Mouse (Mus musculus): ENCODE measurements around the gene Runx1. TPM values are rescaled to one million over a fixed set of nuclear protein-coding genes. Genes with fewer than 3 reads are reported as not detected.

The Runx1 gene
- polyA plus RNA-seq, 1 experiment, result 38.8 TPM

DNA sequence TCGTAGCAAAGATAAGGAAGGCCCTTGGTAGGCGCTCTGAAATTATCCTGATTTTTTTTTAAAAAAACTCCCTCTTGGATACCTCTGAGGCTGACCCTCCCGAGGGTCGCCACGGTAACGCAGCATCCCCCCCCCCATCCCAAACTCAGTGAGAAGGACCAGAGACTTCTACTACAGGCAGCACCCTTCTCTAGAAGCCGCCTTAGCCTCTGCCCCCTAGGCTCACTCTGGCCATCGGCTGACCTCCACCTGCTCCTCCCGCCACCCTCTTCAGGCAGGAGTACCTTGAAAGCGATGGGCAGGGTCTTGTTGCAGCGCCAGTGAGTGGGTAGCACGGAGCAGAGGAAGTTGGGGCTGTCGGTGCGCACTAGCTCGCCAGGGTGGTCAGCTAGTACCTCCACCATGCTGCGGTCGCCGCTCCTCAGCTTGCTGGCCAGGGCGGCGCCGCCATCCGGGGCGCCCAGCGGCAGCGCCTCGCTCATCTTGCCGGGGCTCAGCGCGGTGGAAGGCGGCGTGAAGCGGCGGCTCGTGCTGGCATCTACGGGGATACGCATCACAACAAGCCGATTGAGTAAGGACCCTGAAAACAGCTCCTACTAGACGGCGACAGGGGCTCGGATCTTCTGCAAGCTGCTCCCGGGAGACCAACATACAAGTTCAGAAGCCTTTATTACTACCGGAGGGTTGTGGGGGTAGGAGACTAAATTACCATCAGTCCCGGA, 130.6 kb downstream of the Runx1 start:
- peak overlapping the region; percentile 97 for H3K4me3 ChIP-seq
- peak overlapping the region; percentile 70 for H3K4me2 ChIP-seq (ENCODE audit: low read depth)
- TF ChIP-seq MAX (IDR thresholded peaks at IDR 0.05; ENCODE audit: low read depth), result no peak
- TF ChIP-seq MYOD1 (IDR thresholded peaks at IDR 0.05; ENCODE audit: control insufficient read depth in 1 of 3, insufficient read length in 2 of 3, low read depth in 2 of 3), result peak in 1 of 3 experiments; percentile 37
- TF ChIP-seq REST (IDR thresholded peaks at IDR 0.05; ENCODE audit: insufficient read depth, insufficient read length), result no peak
- TF ChIP-seq POLR2AphosphoS2 (IDR thresholded peaks at IDR 0.05; ENCODE audit: insufficient read length, low read depth), result peak; percentile 83
- peak; percentile 63 for TF ChIP-seq POLR2A (IDR thresholded peaks at IDR 0.05; ENCODE audit: insufficient read length, low read depth)
- TF ChIP-seq E2F4 (IDR thresholded peaks at IDR 0.05; ENCODE audit: insufficient read depth), result no peak
- TF ChIP-seq SRF (IDR thresholded peaks at IDR 0.05; ENCODE audit: control insufficient read depth, insufficient read length, low read depth), result no peak
- TF ChIP-seq TCF12 (IDR thresholded peaks at IDR 0.05; ENCODE audit: insufficient read depth, poor library complexity, severe bottlenecking), result no peak
- peak overlapping the region; percentile 86 for H3ac ChIP-seq (ENCODE audit: control insufficient read depth, insufficient read length)
- no peaks in the 10 kb centered on the region for H3K27me3 ChIP-seq (ENCODE audit: control insufficient read depth, insufficient read depth, insufficient read length)
- H3K79me2 ChIP-seq (ENCODE audit: control insufficient read depth, insufficient read depth), result peaks cover 71% of the 10 kb centered on the region
- H3K36me3 ChIP-seq (ENCODE audit: control insufficient read depth, insufficient read depth), result peaks cover 24% of the 10 kb centered on the region

DNA sequence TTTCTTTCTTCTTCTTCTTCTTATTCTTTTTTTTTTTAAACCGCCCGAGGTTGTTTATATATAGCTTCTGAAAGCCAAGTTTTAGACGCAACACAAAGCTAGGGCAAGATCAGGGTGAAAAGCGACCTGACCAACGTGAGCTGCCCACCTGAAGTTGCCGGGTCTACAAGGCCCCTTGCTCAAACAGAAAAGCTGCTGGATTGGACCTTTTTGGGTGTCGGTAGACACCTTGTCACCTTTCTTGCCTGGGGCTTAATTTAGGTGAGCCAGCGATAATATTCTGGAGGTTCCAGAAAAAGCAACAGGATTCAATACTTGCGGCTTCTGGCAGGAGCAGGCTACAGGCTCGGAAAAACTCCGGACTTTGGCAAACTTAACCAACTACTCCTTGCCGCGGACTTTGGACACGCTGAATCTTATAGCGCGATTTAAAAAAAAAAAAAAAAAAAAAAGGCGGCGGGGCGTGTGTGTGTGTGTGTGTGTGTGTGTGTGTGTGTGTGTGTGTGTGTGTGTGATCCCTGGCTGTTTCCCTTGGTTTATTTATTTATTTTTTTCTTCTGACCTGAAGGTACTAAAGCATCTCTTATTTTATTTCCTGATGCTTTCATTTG, 131.3 kb downstream of the Runx1 start:
- peak; percentile 17 for TF ChIP-seq POLR2AphosphoS2 (IDR thresholded peaks at IDR 0.05; ENCODE audit: insufficient read length, low read depth)
- no peak for TF ChIP-seq TCF3 (IDR thresholded peaks at IDR 0.05; ENCODE audit: insufficient read length, low read depth)
- Histone ChIP-seq H3K36me3 (ENCODE audit: control insufficient read depth, insufficient read depth) (peaks cover 26% of the 10 kb centered on the region), H3ac (ENCODE audit: control insufficient read depth, insufficient read length) (peak overlapping the region; percentile 86), H3K4me3 (peak overlapping the region; percentile 97), H3K79me2 (ENCODE audit: control insufficient read depth, insufficient read depth) (peaks cover 72% of the 10 kb centered on the region), H3K27me3 (ENCODE audit: control insufficient read depth, insufficient read depth, insufficient read length) (no peaks in the 10 kb centered on the region), H3K4me2 (ENCODE audit: low read depth) (peak overlapping the region; percentile 70)

DNA sequence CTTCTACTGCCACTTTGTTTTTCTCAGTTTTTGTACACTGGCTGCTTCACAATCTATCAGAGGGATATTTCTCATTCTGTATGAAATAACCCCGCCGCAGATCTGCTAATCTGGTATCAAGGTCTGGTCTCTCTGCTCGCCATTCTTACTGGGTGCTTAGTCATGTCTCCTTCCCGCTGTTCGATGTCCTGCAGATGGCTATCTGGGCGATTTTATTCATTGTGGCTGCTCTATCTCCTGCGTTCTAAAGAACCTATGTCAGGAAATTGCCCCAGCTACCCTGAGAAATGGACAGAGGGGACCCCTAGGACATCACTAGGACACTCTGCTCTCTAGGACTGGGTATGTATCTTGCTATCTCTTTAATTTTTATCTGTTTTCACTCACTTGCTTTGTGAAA, 135.2 kb downstream of the Runx1 start:
- no peak for TF ChIP-seq TCF12 (IDR thresholded peaks at IDR 0.05; ENCODE audit: insufficient read depth, poor library complexity, severe bottlenecking)
- TF ChIP-seq SRF (IDR thresholded peaks at IDR 0.05; ENCODE audit: control insufficient read depth, insufficient read length, low read depth), result no peak
- TF ChIP-seq CEBPB (IDR thresholded peaks at IDR 0.05; ENCODE audit: insufficient read depth, poor library complexity, severe bottlenecking), result no peak
- TF ChIP-seq USF1 (IDR thresholded peaks at IDR 0.05; ENCODE audit: low read depth), result no peak
- TF ChIP-seq MAX (IDR thresholded peaks at IDR 0.05; ENCODE audit: low read depth), result no peak
- no peak for TF ChIP-seq POLR2A (IDR thresholded peaks at IDR 0.05; ENCODE audit: insufficient read length, low read depth)
- no peak for TF ChIP-seq E2F4 (IDR thresholded peaks at IDR 0.05; ENCODE audit: insufficient read depth)
- no peak overlapping the region for H3K4me2 ChIP-seq (ENCODE audit: low read depth)
- no peaks in the 10 kb centered on the region for H3K27me3 ChIP-seq (ENCODE audit: control insufficient read depth, insufficient read depth, insufficient read length)

DNA sequence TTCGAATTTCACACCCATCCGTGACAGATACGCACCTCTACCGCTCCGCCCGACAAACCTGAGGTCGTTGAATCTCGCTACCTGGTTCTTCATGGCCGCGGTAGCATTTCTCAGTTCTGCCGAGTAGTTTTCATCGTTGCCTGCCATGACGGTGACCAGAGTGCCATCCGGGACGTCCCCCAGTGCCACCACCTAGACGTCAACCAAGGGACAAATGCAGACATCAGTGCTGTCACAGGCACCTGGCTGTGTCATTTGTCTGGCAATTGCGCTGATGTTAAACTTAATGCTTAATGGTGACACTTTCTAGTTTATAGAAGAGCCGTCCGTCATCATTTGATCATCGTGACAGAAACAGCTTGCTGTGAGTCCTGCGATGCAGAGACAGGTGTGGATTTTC, 137.0 kb downstream of the Runx1 start:
- H3ac ChIP-seq (ENCODE audit: control insufficient read depth, insufficient read length), result no peak overlapping the region
- TF ChIP-seq CEBPB (IDR thresholded peaks at IDR 0.05; ENCODE audit: insufficient read depth, poor library complexity, severe bottlenecking) (no peak), POLR2A (IDR thresholded peaks at IDR 0.05; ENCODE audit: insufficient read length, low read depth) (peak; percentile 25), E2F4 (IDR thresholded peaks at IDR 0.05; ENCODE audit: insufficient read depth) (no peak), MYOD1 (IDR thresholded peaks at IDR 0.05; ENCODE audit: control insufficient read depth in 1 of 3, insufficient read length in 2 of 3, low read depth in 2 of 3) (no peak), TCF3 (IDR thresholded peaks at IDR 0.05; ENCODE audit: insufficient read length, low read depth) (no peak), MYOG (IDR thresholded peaks at IDR 0.05; ENCODE audit: control insufficient read depth in 1 of 3, insufficient read depth in 1 of 3, insufficient read length in 2 of 3, low read depth in 2 of 3) (no peak), USF1 (IDR thresholded peaks at IDR 0.05; ENCODE audit: low read depth) (no peak), POLR2AphosphoS2 (IDR thresholded peaks at IDR 0.05; ENCODE audit: insufficient read length, low read depth) (peak; percentile 81), SRF (IDR thresholded peaks at IDR 0.05; ENCODE audit: control insufficient read depth, insufficient read length, low read depth) (no peak)
- no peak overlapping the region for H3K4me2 ChIP-seq (ENCODE audit: low read depth)
- H3K27me3 ChIP-seq (ENCODE audit: control insufficient read depth, insufficient read depth, insufficient read length), result no peaks in the 10 kb centered on the region
- no peak overlapping the region for H3K4me3 ChIP-seq
- H3K36me3 ChIP-seq (ENCODE audit: control insufficient read depth, insufficient read depth), result peaks cover 52% of the 10 kb centered on the region
- peaks cover 93% of the 10 kb centered on the region for H3K79me2 ChIP-seq (ENCODE audit: control insufficient read depth, insufficient read depth)

More for the DNA sequence above, 135.2 kb downstream of the Runx1 start:
- H3K4me3 ChIP-seq, result no peak overlapping the region
- H3K79me2 ChIP-seq (ENCODE audit: control insufficient read depth, insufficient read depth), result peaks cover 100% of the 10 kb centered on the region
- peaks cover 52% of the 10 kb centered on the region for H3K36me3 ChIP-seq (ENCODE audit: control insufficient read depth, insufficient read depth)
- H3ac ChIP-seq (ENCODE audit: control insufficient read depth, insufficient read length), result no peak overlapping the region

DNA sequence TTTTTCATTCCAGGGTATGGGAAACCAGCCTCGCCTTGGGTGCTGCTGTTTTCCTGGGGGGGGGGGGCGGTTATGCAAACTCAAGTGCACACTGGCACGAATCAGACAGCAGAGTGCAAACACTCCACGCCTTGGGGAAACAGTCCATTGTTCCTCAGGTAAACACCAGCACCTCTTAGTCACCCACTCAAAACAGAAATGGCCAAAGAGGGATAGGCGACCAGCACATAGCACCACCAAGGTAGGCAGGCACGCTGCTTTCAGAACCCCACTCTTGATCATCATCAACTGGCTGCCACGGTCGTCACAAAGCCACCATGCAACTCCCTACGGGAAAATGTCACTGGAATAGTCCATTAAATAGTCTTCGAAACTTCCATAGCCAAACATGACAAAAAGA, 139.0 kb downstream of the Runx1 start:
- no peak overlapping the region for H3ac ChIP-seq (ENCODE audit: control insufficient read depth, insufficient read length)
- H3K27me3 ChIP-seq (ENCODE audit: control insufficient read depth, insufficient read depth, insufficient read length), result no peaks in the 10 kb centered on the region
- peaks cover 92% of the 10 kb centered on the region for H3K79me2 ChIP-seq (ENCODE audit: control insufficient read depth, insufficient read depth)
- no peak for TF ChIP-seq TCF12 (IDR thresholded peaks at IDR 0.05; ENCODE audit: insufficient read depth, poor library complexity, severe bottlenecking)
- TF ChIP-seq CEBPB (IDR thresholded peaks at IDR 0.05; ENCODE audit: insufficient read depth, poor library complexity, severe bottlenecking), result no peak
- TF ChIP-seq E2F4 (IDR thresholded peaks at IDR 0.05; ENCODE audit: insufficient read depth), result no peak
- no peak for TF ChIP-seq TCF3 (IDR thresholded peaks at IDR 0.05; ENCODE audit: insufficient read length, low read depth)
- TF ChIP-seq POLR2A (IDR thresholded peaks at IDR 0.05; ENCODE audit: insufficient read length, low read depth), result no peak
- no peak for TF ChIP-seq POLR2AphosphoS2 (IDR thresholded peaks at IDR 0.05; ENCODE audit: insufficient read length, low read depth)
- TF ChIP-seq USF1 (IDR thresholded peaks at IDR 0.05; ENCODE audit: low read depth), result no peak
- no peak overlapping the region for H3K4me2 ChIP-seq (ENCODE audit: low read depth)
- peaks cover 55% of the 10 kb centered on the region for H3K36me3 ChIP-seq (ENCODE audit: control insufficient read depth, insufficient read depth)
- H3K4me3 ChIP-seq, result no peak overlapping the region

All from myocyte (in vitro differentiated cells).